ENCODE assay signal across 8 mouse cellular contexts in genomic region chr14:75834739-75835381, GRCm38 (mm10). TPM values are rescaled to one million over a fixed set of nuclear protein-coding genes. Genes with fewer than 3 reads are reported as not detected.
DNase-seq lines count a peak whose midpoint lies in the region; ATAC-seq and TF ChIP-seq lines count a peak whose summit lies in the region.

No protein-coding gene starts in this region.

- peak overlapping the region; percentile 35 for H3K4me3 ChIP-seq in intestine, postnatal 0 days (ENCODE audit: low read depth, low read length)
- peak overlapping the region; percentile 47 for H3K4me3 ChIP-seq in lung, embryonic 14.5 days (ENCODE audit: low read depth, low read length)
- H3K4me3 ChIP-seq in olfactory bulb, adult 2 months (ENCODE audit: insufficient read depth, low read depth, low read length): peak overlapping the region; percentile 29

- no peaks in the 10 kb centered on the region for H3K9me3 ChIP-seq in intestine, postnatal 0 days (ENCODE audit: control insufficient read depth)
- H3K9me3 ChIP-seq in lung, embryonic 14.5 days (ENCODE audit: low read depth, low read length): no peaks in the 10 kb centered on the region

- H3K27ac ChIP-seq in intestine, postnatal 0 days (ENCODE audit: low read depth, low read length): peak overlapping the region; percentile 99
- H3K27ac ChIP-seq in lung, embryonic 14.5 days (ENCODE audit: low read depth): peak overlapping the region; percentile 99
- H3K27ac ChIP-seq in olfactory bulb, adult 2 months (ENCODE audit: insufficient read depth, low read depth, low read length): peak overlapping the region; percentile 76

- peak; percentile 51 for ATAC-seq in intestine, postnatal 0 days
- peak; percentile 45 for ATAC-seq in lung, embryonic 14.5 days (ENCODE audit: insufficient read depth)

- TF ChIP-seq CTCF in intestine, postnatal 0 days (IDR thresholded peaks at IDR 0.05; ENCODE audit: low read depth): peak; percentile 59
- TF ChIP-seq CTCF in lung, embryonic 14.5 days (IDR thresholded peaks at IDR 0.05; ENCODE audit: low read depth): peak; percentile 31; the same call in 1 of the 2 replicates
- TF ChIP-seq CTCF in olfactory bulb, adult 2 months (IDR thresholded peaks at IDR 0.05; ENCODE audit: insufficient read depth, low read depth, low read length): no peak

- H3K36me3 ChIP-seq in intestine, postnatal 0 days (ENCODE audit: control insufficient read depth, insufficient read depth): no peaks in the 10 kb centered on the region
- no peaks in the 10 kb centered on the region for H3K36me3 ChIP-seq in lung, embryonic 14.5 days (ENCODE audit: insufficient read depth)

- DNase-seq in 3134 (ENCODE audit: extremely low read depth, insufficient read length, low spot score) (peak; percentile 71), MEL-GATA-1-ER (ENCODE audit: extremely low read depth, low read depth) (peak; percentile 66)
- DNase-seq in cerebellum, postnatal 25 days: peak; percentile 48 to 55
- peak; percentile 48 to 64 for DNase-seq in gastrocnemius, postnatal 36 days
- DNase-seq in lung, embryonic 14.5 days: peak; percentile 83
- DNase-seq in thymus, postnatal 4 days: peak; percentile 75

- intact Hi-C loops in gastrocnemius, postnatal 36 days (cut with DNase I): no loop called here

- no peaks in the 10 kb centered on the region for H3K27me3 ChIP-seq in intestine, postnatal 0 days (replicated peaks; ENCODE audit: control insufficient read depth, insufficient read depth, low read length)
- H3K27me3 ChIP-seq in lung, embryonic 14.5 days (ENCODE audit: insufficient read depth, low read length): no peaks in the 10 kb centered on the region

- TF ChIP-seq POLR2A in olfactory bulb, adult 2 months (IDR thresholded peaks at IDR 0.05; ENCODE audit: insufficient read depth, low read depth, low read length): no peak

- H3K4me2 ChIP-seq in intestine, postnatal 0 days (replicated peaks; ENCODE audit: low read depth): peak overlapping the region; percentile 97
- peak overlapping the region; percentile 99 for H3K4me2 ChIP-seq in lung, embryonic 14.5 days

- H3K9ac ChIP-seq in intestine, postnatal 0 days (ENCODE audit: low read depth, low read length): peak overlapping the region; percentile 71
- H3K9ac ChIP-seq in lung, embryonic 14.5 days: peak overlapping the region; percentile 77

- H3K4me1 ChIP-seq in intestine, postnatal 0 days (replicated peaks; ENCODE audit: control insufficient read depth, insufficient read depth, low read length): peaks cover 5% of the 10 kb centered on the region; the same call in 1 of the 2 replicates
- peaks cover 19% of the 10 kb centered on the region; the same call in 1 of the 2 replicates for H3K4me1 ChIP-seq in lung, embryonic 14.5 days (ENCODE audit: insufficient read depth)
- H3K4me1 ChIP-seq in olfactory bulb, adult 2 months (ENCODE audit: control insufficient read depth, insufficient read depth, low read length): peaks cover 22% of the 10 kb centered on the region

- WGBS in intestine, postnatal 0 days: under 1% methylated on average over 16 of the region's 16 CpGs
- under 1% methylated on average over 16 of the region's 16 CpGs for WGBS in lung, embryonic 14.5 days
- WGBS in olfactory bulb, adult 2 months: 3% methylated on average over 16 of the region's 16 CpGs

RNA-seq across cellular contexts. Expression of gene Tpt1, which starts 10.0 kb away (rescaled TPM):
- 1,000 to 10,000 TPM; 2,921 to 3,241 TPM for total RNA-seq in gastrocnemius, postnatal 36 days (2021)
- 1,212 and 1,295 TPM in 2 replicates for polyA plus RNA-seq in intestine, postnatal 0 days (2015; fragmentation: Nextera tagmentation; extraction: Ambion mirVana)
- polyA plus RNA-seq in lung, embryonic 14.5 days (2014; fragmentation: Nextera tagmentation; extraction: Ambion mirVana): 1,140 and 1,218 TPM in 2 replicates
- polyA plus RNA-seq in olfactory bulb, adult 2 months (2012; ENCODE audit: insufficient read depth, insufficient read length, low replicate concordance, missing spikeins): 1,524 and 1,757 TPM in 2 replicates

RNA-seq across cellular contexts. Expression of gene Slc25a30, which starts 48.0 kb away (rescaled TPM):
- 10 to 100 TPM in 1 of 2 experiments, 1 to 10 TPM in 1; 5.6 to 11.9 TPM for total RNA-seq in gastrocnemius, postnatal 36 days (2021)
- 2.5 TPM in 2 replicates for polyA plus RNA-seq in intestine, postnatal 0 days (2015; fragmentation: Nextera tagmentation; extraction: Ambion mirVana)
- 4.1 and 4.7 TPM in 2 replicates for polyA plus RNA-seq in lung, embryonic 14.5 days (2014; fragmentation: Nextera tagmentation; extraction: Ambion mirVana)
- polyA plus RNA-seq in olfactory bulb, adult 2 months (2012; ENCODE audit: insufficient read depth, insufficient read length, low replicate concordance, missing spikeins): not detected in 2 replicates

Comparison
In these comparisons a context has a peak if more than half of its experiments do, and no peak if none do; other contexts are left out.
1. Peak in every context shown above with its lines: DNase-seq, ATAC-seq, H3K4me3 ChIP-seq and H3K27ac ChIP-seq.